Mouse (Mus musculus) Muller cell, postnatal 12 days (primary cell): ENCODE measurements around the gene Ccdc60.
"Not testable (repeated sequence)": the region's sequence is repeated elsewhere in the genome, so short reads cannot be mapped to it uniquely, and the experiment has no call there.

Source experiments
- DNase-seq: peaks from one replicate; pipeline ENCODE4 v3.0.0-alpha.2; 2015; ENCODE audit errors: inconsistent ontology term

Ccdc60 gene

DNA sequence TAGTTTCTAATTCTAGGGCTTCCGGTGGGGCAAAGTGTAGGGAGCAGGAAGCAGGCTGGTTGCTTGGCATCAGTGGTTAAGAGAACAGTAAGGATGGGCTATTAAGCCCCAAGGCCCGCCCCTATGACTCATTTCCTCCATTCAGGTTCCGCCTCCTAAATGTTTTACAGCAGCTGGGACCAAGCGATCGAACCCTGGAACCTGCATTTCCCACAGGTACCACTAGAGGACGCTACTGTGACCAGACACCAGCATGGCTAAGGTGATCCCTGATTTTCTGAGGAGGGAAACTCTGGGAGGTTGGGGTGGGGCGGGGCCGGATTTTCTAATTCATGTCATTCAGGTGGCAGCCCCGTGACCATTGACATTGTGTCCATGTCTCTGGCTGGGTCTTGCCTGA is 96.1 kb downstream of the Ccdc60 start:
- DNase-seq = no peak

GRCm38 (mm10) chr5:116191596-116191995 is 97.2 kb downstream of the Ccdc60 start:
- no peak for DNase-seq

DNA sequence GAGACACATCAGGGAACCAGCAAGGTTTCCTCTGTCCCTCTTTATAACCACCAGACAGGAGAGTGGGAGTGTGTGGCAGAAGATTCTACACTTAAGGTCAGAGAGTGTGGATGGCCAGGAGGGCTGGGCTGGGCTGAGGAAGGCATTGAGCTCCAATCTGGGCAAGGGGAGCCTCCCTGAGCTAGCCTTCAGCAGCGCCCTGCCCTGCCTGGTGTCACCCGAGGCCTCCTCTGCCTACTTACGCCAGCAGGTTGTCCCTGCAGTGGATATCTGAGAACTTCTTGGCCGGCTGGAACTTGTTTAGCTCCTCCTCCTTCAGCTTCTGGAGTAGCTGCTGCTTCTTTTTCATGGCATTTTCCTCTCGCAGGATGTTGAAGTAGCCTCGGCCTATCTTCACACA is 99.0 kb downstream of the Ccdc60 start:
- DNase-seq = no peak

GRCm38 (mm10) chr5:116180594-116180993 is 108.2 kb downstream of the Ccdc60 start:
- no peak for DNase-seq

GRCm38 (mm10) chr5:116171721-116172120 is 117.1 kb downstream of the Ccdc60 start:
- no peak for DNase-seq

DNA sequence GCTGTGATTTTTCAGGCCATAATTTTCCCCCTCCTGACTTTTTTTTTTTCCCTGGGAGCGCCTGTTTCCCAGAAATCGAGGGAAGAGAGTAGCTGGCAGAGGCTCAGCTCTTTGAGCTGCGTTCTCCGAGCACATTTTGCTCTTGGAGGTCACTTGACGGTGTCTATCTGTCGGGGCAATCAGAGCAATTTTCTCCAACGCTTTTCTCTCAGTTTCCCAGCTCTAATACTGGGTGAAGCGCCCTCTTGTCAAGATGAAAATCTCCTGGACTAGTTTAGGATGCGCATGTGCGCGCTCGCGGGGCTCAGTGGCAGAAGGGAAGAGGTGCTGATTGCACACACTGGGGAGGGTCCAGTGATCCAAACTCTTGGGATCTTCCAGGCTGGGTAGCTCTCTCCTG is 121.8 kb downstream of the Ccdc60 start:
- DNase-seq = no peak

- no peak for DNase-seq
These were observed 123.4 kb downstream of the Ccdc60 start for GRCm38 (mm10) chr5:116165203-116165888.

DNA sequence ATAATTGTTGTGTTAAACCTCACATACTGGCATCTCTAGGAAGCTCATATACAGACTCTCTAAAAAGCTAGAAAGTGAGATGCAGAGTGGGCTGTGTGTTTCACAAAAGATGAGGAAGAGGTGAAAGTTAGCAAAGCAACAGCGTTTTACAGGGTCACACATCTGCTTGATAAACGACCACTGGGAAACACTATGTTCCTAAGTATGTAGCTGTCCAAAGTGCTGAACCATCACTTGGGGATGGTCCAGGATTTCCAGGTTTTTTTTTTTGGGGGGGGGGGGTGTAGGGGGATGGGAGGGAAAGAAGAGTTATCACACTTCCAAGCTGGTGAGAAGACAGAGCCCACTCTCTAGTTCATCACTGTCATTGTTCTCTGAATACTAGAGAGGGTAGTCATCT is 134.0 kb downstream of the Ccdc60 start:
- no peak for DNase-seq

GRCm38 (mm10) chr5:116146446-116146845 is 142.3 kb downstream of the Ccdc60 start:
- not testable (repeated sequence) for DNase-seq

- no peak for DNase-seq
These were observed 144.1 kb downstream of the Ccdc60 start for GRCm38 (mm10) chr5:116144711-116145110.

- DNase-seq = no peak
These were observed 148.1 kb downstream of the Ccdc60 start for GRCm38 (mm10) chr5:116140682-116141081.

- DNase-seq = peak; percentile 53
These were observed 165.4 kb downstream of the Ccdc60 start for GRCm38 (mm10) chr5:116123344-116123743.

DNA sequence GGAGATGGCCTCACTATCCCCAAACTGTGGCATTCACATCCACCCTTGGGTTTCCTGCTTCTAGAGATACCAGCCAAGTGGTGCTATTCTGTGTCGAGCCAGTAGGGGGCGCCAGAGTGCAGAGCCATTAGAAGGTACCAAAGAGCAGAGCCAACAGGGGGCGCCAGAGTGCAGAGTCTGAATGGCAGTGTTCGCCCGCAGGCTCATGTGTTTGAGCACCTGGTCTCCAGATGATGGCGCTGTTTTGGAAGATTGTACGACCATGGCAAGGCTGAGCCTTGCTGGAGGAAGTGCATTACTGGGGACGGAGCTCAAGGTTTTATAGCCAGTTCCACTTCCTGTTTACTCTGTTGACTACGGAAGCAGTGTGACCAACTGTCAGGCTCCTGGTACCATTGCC is 172.2 kb downstream of the Ccdc60 start:
- no peak for DNase-seq

DNA sequence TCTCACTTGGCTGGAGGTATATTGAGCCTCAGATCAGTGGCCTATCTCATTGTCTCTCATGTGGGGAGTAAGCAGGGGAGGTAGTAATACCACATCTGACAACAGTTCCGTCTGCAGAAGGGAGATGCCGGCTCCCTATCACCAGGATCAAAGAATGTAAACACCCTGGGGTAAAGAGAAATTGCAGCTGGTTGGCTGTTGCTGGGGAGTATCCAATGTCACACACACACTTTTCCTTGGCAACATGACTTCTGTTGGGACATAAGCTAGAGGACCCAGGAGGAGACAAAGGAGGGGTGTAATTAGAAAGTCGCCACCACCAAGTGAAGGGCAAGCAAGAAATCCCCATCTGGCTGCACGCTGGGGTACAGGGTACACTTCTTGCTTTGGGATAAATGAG is 172.7 kb downstream of the Ccdc60 start:
- no peak for DNase-seq

- no peak for DNase-seq
These were observed 173.5 kb downstream of the Ccdc60 start for GRCm38 (mm10) chr5:116115071-116115834.

GRCm38 (mm10) chr5:116108651-116109050 is 180.1 kb downstream of the Ccdc60 start:
- no peak for DNase-seq

- no peak for DNase-seq
These were observed 204.6 kb downstream of the Ccdc60 start for GRCm38 (mm10) chr5:116084231-116084630.

- no peak for DNase-seq
These were observed 205.7 kb downstream of the Ccdc60 start, which contains the start of gene Tmem233 for GRCm38 (mm10) chr5:116083081-116083480. TSS of gene Tmem233 (minus strand) at chr5:116083244.

DNA sequence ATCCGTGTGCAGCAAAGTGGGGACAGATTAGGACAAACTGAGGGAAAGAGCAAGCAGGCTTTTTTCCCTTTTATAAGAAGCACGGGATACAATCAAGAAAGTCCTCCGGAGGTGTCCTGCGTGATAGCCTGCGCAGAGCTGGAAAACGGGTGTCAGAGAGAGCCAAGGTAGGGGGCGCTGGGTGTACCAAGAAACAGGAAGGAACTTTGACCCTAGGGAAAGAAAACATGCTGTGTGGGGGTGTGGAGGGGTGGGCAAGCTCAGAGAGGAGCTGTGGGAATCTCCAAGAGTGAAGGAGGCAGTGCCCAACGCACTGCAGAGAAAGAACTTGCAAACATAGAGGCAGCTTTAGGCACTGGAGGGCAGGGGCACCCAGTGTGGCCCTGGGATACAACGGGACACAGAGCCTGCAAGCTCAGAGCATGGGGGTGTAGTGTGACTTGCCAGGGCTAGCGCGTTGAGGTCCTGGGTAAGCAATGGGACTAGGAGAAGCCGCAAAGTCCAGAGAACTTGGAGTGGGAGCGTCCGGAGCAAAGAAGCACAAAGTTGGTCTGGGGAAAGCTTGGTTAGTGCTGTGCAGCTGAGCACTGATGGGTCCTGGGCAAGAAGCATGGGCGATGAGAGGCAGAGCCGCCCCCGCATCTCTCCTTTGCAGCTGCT is 206.4 kb downstream of the Ccdc60 start:
- DNase-seq = no peak

DNA sequence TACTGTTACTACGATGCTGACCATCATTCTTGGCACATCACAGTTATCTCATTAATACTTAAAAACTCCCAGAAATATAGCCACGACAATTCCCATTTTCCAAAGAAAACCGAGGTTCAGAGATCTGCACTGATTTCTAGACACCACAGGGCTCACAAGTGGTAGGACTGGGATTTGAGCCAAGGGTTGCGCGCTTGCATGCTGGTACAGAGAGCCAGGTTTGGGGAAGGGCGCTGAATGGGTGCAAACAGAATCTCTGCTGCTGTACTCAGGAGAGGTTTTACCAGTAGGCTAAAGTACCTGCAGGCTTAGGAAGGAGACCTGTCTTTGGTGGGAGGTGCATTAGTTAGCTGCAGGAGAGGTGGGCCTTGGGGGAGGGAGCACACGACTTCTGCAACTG is 207.2 kb downstream of the Ccdc60 start:
- DNase-seq = no peak

DNA sequence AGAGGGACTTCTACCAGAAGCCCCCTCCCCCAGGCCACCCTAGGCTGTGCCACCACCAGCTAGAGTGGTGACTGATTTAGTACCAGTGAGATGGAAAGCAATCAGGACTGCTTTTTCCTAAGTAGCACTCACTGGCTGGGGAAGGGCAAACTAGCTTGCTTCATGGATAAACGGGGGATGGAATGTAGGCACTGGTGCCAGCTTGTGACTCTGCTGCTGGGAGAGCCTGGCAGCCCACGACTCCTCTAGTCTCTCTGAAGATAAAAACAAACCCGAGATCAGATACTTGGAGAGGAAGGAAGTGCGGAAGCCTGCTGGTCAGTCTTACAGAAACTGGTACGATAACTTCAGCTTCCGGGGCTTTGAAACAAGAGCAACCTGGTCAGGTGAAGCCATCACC is 208.0 kb downstream of the Ccdc60 start:
- DNase-seq = no peak
